Mouse (Mus musculus) retina, postnatal 7 days (tissue): ENCODE results near the gene Nav2.

Source experiments
- DNase-seq: peaks from one replicate; pipeline ENCODE4 v3.0.0-alpha.2; 2012; ENCODE audit warnings: low read depth, low spot score

Nav2 gene

GRCm38 (mm10) chr7:49640709-49641305 lies 732.3 kb downstream of the Nav2 start:
- DNase-seq: no peak
